Mouse (Mus musculus) Patski (cell line): Measurements from ENCODE around the gene Ndufaf8. TPM values are rescaled to one million over a fixed set of nuclear protein-coding genes. Genes with fewer than 3 reads are reported as not detected.

Source experiments
- ATAC-seq: fragments of 100-300 bp; one replicate; pipeline ENCODE4 v1.8.0; 2021
- CTCF ChIA-PET: fragments of 350-600 bp; sonication (Branson Sonifier 250); formaldehyde crosslinking; loops from one replicate; lab custom pipeline; 2022; ENCODE audit warnings: inconsistent platforms; lab: Charles Lee
- POLR2A ChIA-PET: fragments of 350-600 bp; sonication (Branson Sonifier 250); formaldehyde crosslinking; loops from one replicate; lab custom pipeline; 2022; ENCODE audit warnings: antibody characterized with exemption, inconsistent platforms; lab: Charles Lee
- DNase-seq: peaks from one replicate; pipeline ENCODE4 v3.0.0-alpha.2; 2011; ENCODE audit warnings: low read depth, low spot score
- H3K27me3 ChIP-seq: fragments of 371-371 bp; one replicate; pipeline ENCODE4 v1.5.1; 2021
- CTCF ChIP-seq: fragments of 100-300 bp; IDR thresholded peaks from one replicate; pipeline ENCODE4 v1.5.1; 2021
- in situ Hi-C: fragments of 300-500 bp; cut with MboI; formaldehyde crosslinking; loops from 3 replicates; pipeline ENCODE4 v1.11.1; 2018; ENCODE audit warnings: low pct_unique_long_range_greater_than_20kb, mixed read lengths
- polyA plus RNA-seq: library from polyadenylated mRNA; unstranded; gene quantifications from one replicate; pipeline ENCODE4 v1.2.3, GENCODE M21; 2021

Ndufaf8 gene
- polyA plus RNA-seq, 1 experiment from 2014 or later: 57.3 TPM

DNA sequence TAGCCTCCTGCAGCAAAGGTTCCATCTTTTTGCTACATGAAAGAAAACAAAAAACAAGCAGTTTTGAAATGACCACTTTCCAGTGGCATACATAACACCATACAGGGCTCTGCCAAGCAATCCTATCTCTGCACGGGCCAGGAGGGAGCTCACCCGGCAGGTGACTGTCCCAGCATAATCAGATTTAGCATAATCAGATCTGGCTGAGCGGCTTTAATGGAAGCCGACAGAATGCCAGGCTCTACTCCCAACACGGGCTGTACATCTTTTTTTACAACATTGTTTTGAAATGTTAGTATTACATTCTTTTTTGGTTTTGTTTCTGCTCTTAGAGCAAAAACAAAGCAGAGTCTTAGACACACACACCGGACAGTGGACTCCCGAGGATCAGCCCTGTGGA, 30.6 kb downstream of the Ndufaf8 start:
- no peak for TF ChIP-seq CTCF
- ChIA-PET CTCF (interaction anchor here (1.1 to 1.8 kb wide), 2 partner anchors 10 to 17 kb away, joined by 3 to 5 read pairs; no protein-coding TSS in a partner anchor), POLR2A (no interaction called here)
- no peak for ATAC-seq
- in situ Hi-C loops: no loop called here
- no peaks in the 10 kb centered on the region for H3K27me3 ChIP-seq
- no peak for DNase-seq

DNA sequence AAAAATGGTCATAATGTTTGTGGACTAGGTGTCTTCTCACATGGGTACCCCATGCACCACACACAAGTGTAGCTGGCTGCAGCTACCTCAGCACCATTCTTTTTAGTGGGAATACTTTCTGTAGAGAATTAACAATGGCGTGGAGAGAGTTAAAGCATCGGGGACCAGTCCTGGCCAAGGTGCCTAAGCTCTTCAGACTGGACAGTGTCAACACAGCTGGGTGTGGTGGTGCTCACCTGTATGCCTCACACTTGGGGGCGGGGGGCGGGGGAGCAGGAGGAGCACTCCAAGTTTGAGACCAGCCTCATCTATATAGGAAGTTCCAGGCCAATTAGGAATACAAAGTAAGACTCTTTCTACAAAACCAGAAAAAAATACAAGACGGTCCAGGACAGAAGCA, 35.4 kb downstream of the Ndufaf8 start:
- CTCF ChIA-PET: interaction anchor here (0.9 to 1.1 kb wide), 2 partner anchors 9 to 24 kb away, joined by 3 to 5 read pairs; no protein-coding TSS in a partner anchor
- ATAC-seq: no peak
- in situ Hi-C loops: no loop called here
- H3K27me3 ChIP-seq: no peaks in the 10 kb centered on the region
- no peak for TF ChIP-seq CTCF
- no peak for DNase-seq
- POLR2A ChIA-PET: no interaction called here

DNA sequence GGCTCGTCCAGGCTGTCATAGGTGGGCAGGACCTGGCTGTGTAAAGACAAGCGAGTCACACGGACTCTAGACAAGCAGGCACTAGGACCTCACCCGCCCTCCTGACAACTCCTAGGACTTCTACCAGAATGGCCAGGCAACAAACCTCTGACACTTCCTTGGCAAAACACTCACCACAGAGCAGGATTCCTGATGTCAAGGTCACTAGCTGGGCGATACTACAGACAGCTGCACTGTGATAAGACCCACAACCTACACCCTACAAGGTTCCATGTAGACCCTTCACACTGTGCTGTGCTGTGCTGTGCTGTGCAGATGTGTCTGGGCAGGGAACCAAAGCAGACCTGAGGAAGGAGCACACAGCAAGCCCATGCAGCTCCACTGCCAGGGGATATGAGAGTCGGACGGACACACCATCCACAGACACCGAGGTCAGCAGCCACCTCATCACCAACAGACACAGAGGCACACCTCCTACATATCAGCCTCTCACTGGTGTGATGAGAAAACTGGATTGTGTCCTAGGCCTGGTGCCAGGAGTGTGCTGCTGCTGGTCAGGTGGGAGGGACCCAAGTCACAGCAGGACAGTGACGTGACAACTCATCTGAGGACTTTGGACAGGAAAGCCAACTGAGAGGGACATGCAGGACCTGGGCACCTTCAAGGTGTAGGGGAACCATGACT, 36.3 kb downstream of the Ndufaf8 start:
- TF ChIP-seq CTCF: no peak
- in situ Hi-C loops: no loop called here
- no peak for DNase-seq
- ChIA-PET CTCF (interaction anchor here (1.0 kb wide), 1 partner anchor 26 kb away, joined by 3 read pairs; no protein-coding TSS in a partner anchor), POLR2A (no interaction called here)
- H3K27me3 ChIP-seq: no peaks in the 10 kb centered on the region
- no peak for ATAC-seq

DNA sequence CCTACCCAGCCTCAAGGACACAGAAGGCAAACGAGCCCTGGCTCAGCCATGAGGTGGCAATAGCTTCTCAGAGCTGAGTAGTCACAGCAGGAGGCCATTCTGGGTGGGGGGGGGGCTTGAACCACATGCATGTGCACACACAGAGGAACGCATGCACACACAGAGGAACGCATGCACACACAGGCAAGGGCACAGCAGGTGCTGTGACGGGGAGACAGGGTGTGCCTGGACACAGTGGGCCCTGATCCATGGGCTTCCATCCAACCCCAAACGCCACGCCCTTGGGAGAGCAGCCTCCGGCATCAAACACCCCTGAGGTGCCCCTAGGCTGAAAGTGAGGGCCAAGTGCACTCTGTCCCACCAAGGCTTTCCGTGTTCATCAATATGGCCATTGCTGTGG, 37.5 kb downstream of the Ndufaf8 start:
- ATAC-seq (no peak), DNase-seq (no peak)
- ChIA-PET POLR2A (no interaction called here), CTCF (interaction anchor here (1.2 kb wide), 1 partner anchor 172 kb away, joined by 3 read pairs; no protein-coding TSS in a partner anchor)
- TF ChIP-seq CTCF: no peak
- in situ Hi-C loops: no loop called here
- no peaks in the 10 kb centered on the region for H3K27me3 ChIP-seq

DNA sequence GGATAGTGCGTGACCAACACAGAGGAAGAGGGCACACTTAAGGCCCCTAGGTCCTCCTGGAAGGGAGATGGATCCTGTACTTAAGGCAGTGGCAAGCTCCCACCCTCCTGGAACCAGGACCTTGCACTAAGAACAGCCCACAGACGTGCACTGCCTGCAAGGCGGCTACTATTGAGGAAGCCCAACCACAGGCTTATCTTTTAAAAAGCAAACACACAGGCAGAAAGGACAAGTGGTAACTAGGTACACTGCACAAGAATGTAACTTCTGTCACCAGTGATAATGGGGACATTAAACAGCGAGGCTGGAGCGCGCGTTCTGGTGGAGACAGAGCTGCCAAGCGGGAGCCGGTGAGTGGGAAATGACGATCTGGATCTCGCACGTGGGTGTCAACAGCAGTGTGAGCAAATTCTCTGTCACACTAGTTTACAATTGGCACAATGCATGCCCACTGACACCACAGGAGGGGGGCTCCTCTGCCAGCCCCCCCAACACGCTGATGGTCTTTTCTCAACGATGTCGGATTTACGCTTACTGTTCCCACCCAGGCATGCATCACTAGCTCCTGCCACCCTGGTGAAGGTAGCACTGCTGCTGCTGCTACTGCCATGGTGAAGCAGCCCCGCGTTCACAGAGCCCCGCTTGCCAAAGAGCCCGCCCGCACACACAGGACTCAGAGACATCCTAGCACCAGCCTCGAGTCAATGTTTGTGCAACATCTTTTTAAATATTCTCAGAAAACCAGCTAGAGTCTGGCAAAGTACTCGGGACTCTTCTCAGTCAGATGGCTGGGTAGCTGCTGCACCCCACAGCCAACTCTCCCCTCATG, 38.3 kb downstream of the Ndufaf8 start:
- in situ Hi-C loops: no loop called here
- no peak for ATAC-seq
- DNase-seq: no peak

DNA sequence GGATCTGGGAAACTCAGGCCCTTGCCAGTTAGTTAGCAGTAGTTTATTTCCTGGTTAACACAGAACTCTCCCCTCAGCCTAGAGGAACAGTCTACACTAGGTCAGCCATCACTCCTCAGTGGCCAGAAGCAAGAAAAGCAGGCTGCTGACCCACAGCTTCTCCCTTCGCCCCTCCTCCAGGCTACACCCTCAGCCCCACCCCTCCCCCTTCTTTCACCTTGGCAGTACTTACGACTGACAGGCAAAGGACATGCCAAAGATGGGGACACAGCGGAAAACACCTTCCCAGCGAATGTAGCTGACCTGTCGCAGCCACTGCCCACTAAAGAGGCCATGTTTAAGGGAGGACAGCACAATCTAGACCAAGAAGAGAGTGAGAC, 38.9 kb downstream of the Ndufaf8 start:
- H3K27me3 ChIP-seq: no peaks in the 10 kb centered on the region
- POLR2A ChIA-PET: interaction anchor here (0.6 to 1.0 kb wide), 2 partner anchors 12 to 18 kb away, joined by 3 to 4 read pairs; no protein-coding TSS in a partner anchor
- CTCF ChIA-PET: interaction anchor here (2.1 kb wide), 1 partner anchor 17 kb away, joined by 6 read pairs; no protein-coding TSS in a partner anchor
- no peak for DNase-seq
- no peak for TF ChIP-seq CTCF
- in situ Hi-C loops: no loop called here
- ATAC-seq: no peak

More for the DNA sequence above, 38.3 kb downstream of the Ndufaf8 start:
- no peak for TF ChIP-seq CTCF
- ChIA-PET POLR2A (interaction anchor here (0.6 to 1.0 kb wide), 2 partner anchors 12 to 17 kb away, joined by 3 to 4 read pairs; no protein-coding TSS in a partner anchor), CTCF (interaction anchor here (2.1 kb wide), 1 partner anchor 17 kb away, joined by 6 read pairs; no protein-coding TSS in a partner anchor)
- H3K27me3 ChIP-seq: no peaks in the 10 kb centered on the region

DNA sequence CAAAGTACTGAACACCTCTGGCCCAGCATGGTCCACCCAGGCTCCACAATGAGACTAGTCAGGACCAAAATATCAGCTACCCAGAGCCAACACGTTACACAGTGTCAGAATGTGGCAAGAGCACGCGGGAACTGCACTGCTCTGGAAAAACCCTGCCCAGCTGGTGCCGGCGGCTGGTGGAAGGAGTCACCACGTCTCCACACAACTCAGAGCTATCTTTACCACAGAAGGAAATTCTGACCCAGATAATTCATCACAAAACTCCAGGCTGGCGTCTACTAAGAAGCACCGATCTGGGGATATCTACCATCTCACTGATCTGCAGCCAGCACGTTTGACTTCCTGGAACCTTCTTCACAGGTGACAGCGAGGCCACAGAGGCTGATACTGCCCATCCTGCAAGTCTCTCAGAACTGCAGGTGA, 40.6 kb downstream of the Ndufaf8 start:
- ChIA-PET POLR2A (no interaction called here), CTCF (interaction anchor here (1.4 to 2.1 kb wide), 2 partner anchors 17 to 19 kb away, joined by 3 to 6 read pairs; no protein-coding TSS in a partner anchor)
- H3K27me3 ChIP-seq: no peaks in the 10 kb centered on the region
- no peak for TF ChIP-seq CTCF
- DNase-seq (no peak), ATAC-seq (no peak)
- in situ Hi-C loops: no loop called here

DNA sequence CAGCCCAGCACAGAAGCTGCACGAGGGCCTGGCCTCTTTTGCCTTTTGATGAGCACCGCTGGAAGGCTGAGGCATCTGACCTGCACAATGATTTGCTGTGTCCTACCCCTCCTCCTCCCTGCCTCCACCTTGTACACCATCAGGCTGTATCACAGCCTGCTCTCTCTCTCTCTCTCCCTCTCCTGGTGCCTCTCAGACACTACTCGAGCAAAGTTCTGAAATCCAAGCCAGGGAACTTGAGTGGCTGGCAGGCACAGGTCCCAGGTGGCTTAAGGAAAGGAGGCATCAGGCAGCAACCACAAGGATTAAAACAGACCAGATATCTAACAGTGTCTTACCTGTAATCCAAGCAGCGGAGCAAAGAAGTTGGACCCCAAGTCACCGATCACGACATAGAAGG, 41.5 kb downstream of the Ndufaf8 start:
- POLR2A ChIA-PET: interaction anchor here (0.7 to 1.4 kb wide), 2 partner anchors 20 to 130 kb away, joined by 3 to 4 read pairs; no protein-coding TSS in a partner anchor
- ATAC-seq: no peak
- CTCF ChIA-PET: no interaction called here
- H3K27me3 ChIP-seq: no peaks in the 10 kb centered on the region
- no peak for TF ChIP-seq CTCF
- in situ Hi-C loops: no loop called here
- no peak for DNase-seq

DNA sequence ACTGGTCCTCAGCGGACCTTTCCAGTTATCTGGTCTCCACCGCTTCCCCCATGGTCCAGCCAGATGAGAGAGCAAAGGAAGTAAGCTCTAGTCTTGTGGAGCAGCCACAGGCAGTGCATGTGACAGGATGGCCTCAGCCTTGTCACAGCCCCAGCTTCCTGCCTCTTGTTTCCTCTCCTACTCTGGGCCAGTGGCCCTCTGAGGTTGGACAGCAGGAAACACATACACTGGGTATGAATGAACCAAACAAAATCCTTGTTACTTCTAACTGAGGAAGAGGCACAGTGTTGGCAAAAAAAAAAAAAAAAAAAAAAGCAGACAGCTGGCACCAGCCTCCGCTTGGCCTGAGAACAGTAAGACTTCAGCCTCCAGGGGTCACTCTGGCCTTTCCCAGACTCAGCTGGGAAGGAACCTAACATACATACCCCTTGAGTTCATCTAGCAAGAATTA, 43.9 kb downstream of the Ndufaf8 start:
- ATAC-seq: no peak
- in situ Hi-C loops: no loop called here
- no peaks in the 10 kb centered on the region for H3K27me3 ChIP-seq
- CTCF ChIA-PET: interaction anchor here (0.8 to 1.7 kb wide), 5 partner anchors 9 to 163 kb away, joined by 3 to 6 read pairs (median 3); no protein-coding TSS in a partner anchor
- TF ChIP-seq CTCF: no peak
- POLR2A ChIA-PET: interaction anchor here (0.6 to 1.0 kb wide), 3 partner anchors 90 to 166 kb away, joined by 3 to 4 read pairs (median 3); partner anchors contain the start of gene Bahcc1
- DNase-seq: no peak
